Mouse (Mus musculus) midbrain, embryonic 11.5 days (tissue): ENCODE data around the gene Zfp512b. TPM values are rescaled to one million over a fixed set of nuclear protein-coding genes. Genes with fewer than 3 reads are reported as not detected.

Experiments
- ATAC-seq: fragments of 200-750 bp; cut with Nextera tagmentation; 2 replicates; pipeline ENCODE4 v1.8.0; 2017; ENCODE audit warnings: moderate TSS enrichment, moderate library complexity; ENCODE audit not compliant: low FRiP score
- DNase-seq: peaks from one replicate; pipeline ENCODE4 v3.0.0; 2015; ENCODE audit warnings: low spot score; ENCODE audit errors: missing footprints
- H3K27ac ChIP-seq: fragments of 300-500 bp; sonication (generic); 2 replicates; pipeline ENCODE4 v1.5.1; 2014; ENCODE audit warnings: low read depth, low read length
- H3K27me3 ChIP-seq: fragments of 300-500 bp; sonication (generic); 2 replicates; pipeline ENCODE4 v1.6.1; 2014; ENCODE audit warnings: mild to moderate bottlenecking, low read length, moderate library complexity, mixed read lengths; ENCODE audit not compliant: control insufficient read depth, insufficient read depth
- H3K36me3 ChIP-seq: fragments of 300-500 bp; sonication (generic); 2 replicates; pipeline ENCODE4 v1.6.1; 2014; ENCODE audit warnings: mild to moderate bottlenecking, low read length, moderate library complexity, mixed read lengths; ENCODE audit not compliant: control insufficient read depth, insufficient read depth
- H3K4me1 ChIP-seq: fragments of 300-500 bp; sonication (generic); 2 replicates; pipeline ENCODE4 v1.6.1; 2014; ENCODE audit warnings: low read length; ENCODE audit not compliant: control insufficient read depth, insufficient read depth
- H3K4me2 ChIP-seq: fragments of 300-500 bp; sonication (generic); 2 replicates; pipeline ENCODE4 v1.6.1; 2014; ENCODE audit warnings: mild to moderate bottlenecking, moderate library complexity
- H3K4me3 ChIP-seq: fragments of 300-500 bp; sonication (generic); 2 replicates; pipeline ENCODE4 v1.5.1; 2014; ENCODE audit warnings: low read depth, low read length
- H3K9ac ChIP-seq: fragments of 300-500 bp; sonication (generic); 2 replicates; pipeline ENCODE4 v1.6.1; 2014; ENCODE audit warnings: low read length
- H3K9me3 ChIP-seq: fragments of 300-500 bp; sonication (generic); 2 replicates; pipeline ENCODE4 v1.6.1; 2016; ENCODE audit warnings: low read length; ENCODE audit not compliant: control insufficient read depth
- WGBS: fragments of 180-500 bp; shearing (Covaris S2); extraction: QIAGEN DNeasy Blood & Tissue Kit; methylation state at CpG from one replicate; pipeline ENCODE4 v1.1.7; 2014; 5-methylcytosine and 5-hydroxymethylcytosine counted together
- polyA plus RNA-seq: library from polyadenylated mRNA; unstranded; fragments of >200 nt; fragmentation: Nextera tagmentation; extraction: Ambion mirVana; gene quantifications from 2 replicates; pipeline ENCODE4 v1.2.1, GENCODE M21; 2014

Zfp512b gene
- polyA plus RNA-seq, 1 experiment from 2014 or later, result 27.0 TPM

GRCm38 (mm10) chr2:181570921-181571595, 21.5 kb downstream of the Zfp512b start:
- 68% methylated on average over 6 of the region's 6 CpGs for WGBS

GRCm38 (mm10) chr2:181570375-181570774, 22.2 kb downstream of the Zfp512b start:
- no peak overlapping the region for H3K4me2 ChIP-seq

More at GRCm38 (mm10) chr2:181570921-181571595, 21.5 kb downstream of the Zfp512b start:
- Histone ChIP-seq H3K36me3 (no peaks in the 10 kb centered on the region), H3K4me3 (no peak overlapping the region), H3K4me2 (no peak overlapping the region), H3K4me1 (no peaks in the 10 kb centered on the region), H3K9ac (no peak overlapping the region), H3K9me3 (no peaks in the 10 kb centered on the region), H3K27me3 (no peaks in the 10 kb centered on the region), H3K27ac (no peak overlapping the region)
- DNase-seq, result no peak
- ATAC-seq, result no peak

GRCm38 (mm10) chr2:181569856-181570255, 22.7 kb downstream of the Zfp512b start:
- no peak for ATAC-seq
- whole genome bisulfite sequencing, result 92% methylated on average over 10 of the region's 10 CpGs

More at GRCm38 (mm10) chr2:181570375-181570774, 22.2 kb downstream of the Zfp512b start:
- no peaks in the 10 kb centered on the region for H3K9me3 ChIP-seq
- no peak overlapping the region for H3K4me3 ChIP-seq
- no peaks in the 10 kb centered on the region for H3K4me1 ChIP-seq
- no peak overlapping the region for H3K27ac ChIP-seq
- WGBS, result 85% methylated on average over 8 of the region's 8 CpGs
- ATAC-seq (0 out of 2 replicates have a peak, but pooled peaks have one; percentile 15), DNase-seq (no peak)
- no peak overlapping the region for H3K9ac ChIP-seq
- H3K27me3 ChIP-seq, result no peaks in the 10 kb centered on the region
- H3K36me3 ChIP-seq, result no peaks in the 10 kb centered on the region

GRCm38 (mm10) chr2:181568272-181569008, 24.2 kb downstream of the Zfp512b start:
- H3K9ac ChIP-seq, result no peak overlapping the region
- no peaks in the 10 kb centered on the region for H3K36me3 ChIP-seq
- H3K9me3 ChIP-seq, result no peaks in the 10 kb centered on the region
- DNase-seq (peak; percentile 86), ATAC-seq (no peak)
- no peak overlapping the region for H3K4me3 ChIP-seq
- no peak overlapping the region for H3K4me2 ChIP-seq
- 75% methylated on average over 7 of the region's 7 CpGs for WGBS
- no peaks in the 10 kb centered on the region for H3K4me1 ChIP-seq
- H3K27me3 ChIP-seq, result no peaks in the 10 kb centered on the region
- H3K27ac ChIP-seq, result no peak overlapping the region

More at GRCm38 (mm10) chr2:181569856-181570255, 22.7 kb downstream of the Zfp512b start:
- Histone ChIP-seq H3K9me3 (no peaks in the 10 kb centered on the region), H3K9ac (no peak overlapping the region), H3K36me3 (no peaks in the 10 kb centered on the region), H3K27ac (no peak overlapping the region), H3K4me3 (no peak overlapping the region), H3K27me3 (no peaks in the 10 kb centered on the region), H3K4me2 (no peak overlapping the region), H3K4me1 (no peaks in the 10 kb centered on the region)
- DNase-seq, result no peak

GRCm38 (mm10) chr2:181567338-181567737, 25.3 kb downstream of the Zfp512b start:
- WGBS, result 92% methylated on average over 3 of the region's 3 CpGs
- Histone ChIP-seq H3K4me3 (no peak overlapping the region), H3K27me3 (no peaks in the 10 kb centered on the region), H3K9ac (no peak overlapping the region), H3K27ac (no peak overlapping the region), H3K4me2 (no peak overlapping the region), H3K4me1 (no peaks in the 10 kb centered on the region), H3K36me3 (no peaks in the 10 kb centered on the region), H3K9me3 (no peaks in the 10 kb centered on the region)
- no peak for ATAC-seq
- DNase-seq, result no peak

GRCm38 (mm10) chr2:181553772-181554171, 38.8 kb downstream of the Zfp512b start:
- Histone ChIP-seq H3K36me3 (peaks cover 28% of the 10 kb centered on the region), H3K4me3 (no peak overlapping the region), H3K4me2 (no peak overlapping the region), H3K27me3 (no peaks in the 10 kb centered on the region), H3K9me3 (no peaks in the 10 kb centered on the region), H3K9ac (no peak overlapping the region), H3K27ac (no peak overlapping the region), H3K4me1 (no peaks in the 10 kb centered on the region)
- DNase-seq, result no peak
- no peak for ATAC-seq

GRCm38 (mm10) chr2:181550233-181550632, 42.4 kb downstream of the Zfp512b start:
- Histone ChIP-seq H3K9me3 (no peaks in the 10 kb centered on the region), H3K27me3 (no peaks in the 10 kb centered on the region), H3K36me3 (peaks cover 38% of the 10 kb centered on the region), H3K4me2 (no peak overlapping the region), H3K4me3 (no peak overlapping the region), H3K27ac (no peak overlapping the region), H3K9ac (no peak overlapping the region), H3K4me1 (no peaks in the 10 kb centered on the region)
- 100% methylated on average over 2 of the region's 2 CpGs for WGBS
- DNase-seq (peak; percentile 65), ATAC-seq (no peak)

- Histone ChIP-seq H3K9ac (no peak overlapping the region), H3K4me2 (no peak overlapping the region), H3K27me3 (no peaks in the 10 kb centered on the region), H3K4me3 (no peak overlapping the region), H3K9me3 (no peaks in the 10 kb centered on the region), H3K36me3 (peaks cover 38% of the 10 kb centered on the region), H3K4me1 (no peaks in the 10 kb centered on the region), H3K27ac (no peak overlapping the region)
- DNase-seq (peak; percentile 26), ATAC-seq (no peak)
- 91% methylated on average over 5 of the region's 5 CpGs for WGBS
These were observed 43.9 kb downstream of the Zfp512b start for GRCm38 (mm10) chr2:181548682-181549081.

- Histone ChIP-seq H3K9me3 (no peaks in the 10 kb centered on the region), H3K4me3 (no peak overlapping the region), H3K27ac (no peak overlapping the region), H3K4me2 (no peak overlapping the region), H3K36me3 (peaks cover 38% of the 10 kb centered on the region), H3K9ac (no peak overlapping the region), H3K27me3 (no peaks in the 10 kb centered on the region), H3K4me1 (no peaks in the 10 kb centered on the region)
- WGBS, result 78% methylated on average over 1 of the region's 1 CpGs
- ATAC-seq (no peak), DNase-seq (peak; percentile 73)
These were observed 44.4 kb downstream of the Zfp512b start for GRCm38 (mm10) chr2:181548227-181548626.
